Mouse (Mus musculus) kidney, embryonic 14.5 days (tissue): Measurements from ENCODE around the gene Asb12. TPM values are rescaled to one million over a fixed set of nuclear protein-coding genes. Genes with fewer than 3 reads are reported as not detected.
A peak's percentile ranks its signal among the peaks of the same experiment; 100 is the strongest.
"Not testable (repeated sequence)": the region's sequence is repeated elsewhere in the genome, so short reads cannot be mapped to it uniquely, and the experiment has no call there.

Experiments used
- ATAC-seq: fragments of 200-750 bp; cut with Nextera tagmentation; 2 replicates; pipeline ENCODE4 v1.8.0; 2017; ENCODE audit warnings: moderate number of reproducible peaks, mild to moderate bottlenecking, moderate TSS enrichment, moderate library complexity; ENCODE audit not compliant: low FRiP score, low TSS enrichment
- H3K27ac ChIP-seq: fragments of 300-500 bp; sonication (generic); 2 replicates; pipeline ENCODE4 v1.5.1; 2014; ENCODE audit warnings: low read depth, mild to moderate bottlenecking, low read length, moderate library complexity, mixed read lengths
- H3K27me3 ChIP-seq: fragments of 300-500 bp; sonication (generic); 2 replicates; pipeline ENCODE4 v1.6.1; 2014; ENCODE audit warnings: mild to moderate bottlenecking, low read length; ENCODE audit not compliant: control insufficient read depth, insufficient read depth
- H3K36me3 ChIP-seq: fragments of 300-500 bp; sonication (generic); 2 replicates; pipeline ENCODE4 v1.6.1; 2014; ENCODE audit warnings: low read length, mixed read lengths; ENCODE audit not compliant: control insufficient read depth, insufficient read depth
- H3K4me1 ChIP-seq: fragments of 300-500 bp; sonication (generic); 2 replicates; pipeline ENCODE4 v1.6.1; 2014; ENCODE audit warnings: low read length, mixed read lengths; ENCODE audit not compliant: control insufficient read depth, insufficient read depth
- H3K4me2 ChIP-seq: fragments of 300-500 bp; sonication (generic); replicated peaks from 2 replicates; pipeline ENCODE4 v1.6.1; 2014; ENCODE audit warnings: low read depth, mild to moderate bottlenecking, low read length
- H3K4me3 ChIP-seq: fragments of 300-500 bp; sonication (generic); 2 replicates; pipeline ENCODE4 v1.5.1; 2014; ENCODE audit warnings: mild to moderate bottlenecking, low read length
- H3K9ac ChIP-seq: fragments of 300-500 bp; sonication (generic); 2 replicates; pipeline ENCODE4 v1.6.1; 2014; ENCODE audit warnings: low read depth, mild to moderate bottlenecking, low read length, moderate library complexity
- H3K9me3 ChIP-seq: fragments of 300-500 bp; sonication (generic); 2 replicates; pipeline ENCODE4 v1.6.1; 2016; ENCODE audit warnings: low read length; ENCODE audit not compliant: control insufficient read depth
- WGBS: fragments of 180-500 bp; shearing (Covaris S2); extraction: QIAGEN DNeasy Blood & Tissue Kit; methylation state at CpG from one replicate; pipeline ENCODE4 v1.1.7; 2014; 5-methylcytosine and 5-hydroxymethylcytosine counted together
- polyA plus RNA-seq: library from polyadenylated mRNA; unstranded; fragments of >200 nt; fragmentation: Nextera tagmentation; extraction: Ambion mirVana; gene quantifications from 2 replicates; pipeline ENCODE4 v1.2.1, GENCODE M21; 2014

The Asb12 gene
- polyA plus RNA-seq: 0.28 TPM in 1 of 2 replicates, not detected in the other

- ATAC-seq: no peak
- H3K4me3 ChIP-seq: no peak within 1 kb of the TSS
- WGBS: 94% methylated on average over 2 of the region's 2 CpGs
Measured at GRCm38 (mm10) chrX:95557887-95558286, at the start of gene Asb12, which contains the start of gene Pfn5. Gene Asb12, minus strand, starts transcription at chrX:95557987. Gene Pfn5, plus strand, starts transcription at chrX:95558104.

GRCm38 (mm10) chrX:95600609-95601008 lies 42.8 kb upstream of the Asb12 start:
- no peaks in the 10 kb centered on the region for H3K4me1 ChIP-seq
- no peaks in the 10 kb centered on the region for H3K27me3 ChIP-seq
- no peak overlapping the region for H3K4me3 ChIP-seq
- WGBS: 80% methylated on average over 5 of the region's 5 CpGs
- no peaks in the 10 kb centered on the region for H3K9me3 ChIP-seq
- H3K27ac ChIP-seq: no peak overlapping the region
- no peak overlapping the region for H3K9ac ChIP-seq
- no peaks in the 10 kb centered on the region for H3K36me3 ChIP-seq
- H3K4me2 ChIP-seq: no peak overlapping the region
- no peak for ATAC-seq

More at GRCm38 (mm10) chrX:95557887-95558286, at the start of gene Asb12, which contains the start of gene Pfn5:
- H3K4me2 ChIP-seq: no peak within 1 kb of the TSS
- H3K36me3 ChIP-seq: no peaks in the 10 kb centered on the region
- no peak within 1 kb of the TSS for H3K9ac ChIP-seq
- H3K9me3 ChIP-seq: no peaks in the 10 kb centered on the region
- H3K4me1 ChIP-seq: no peaks in the 10 kb centered on the region
- H3K27ac ChIP-seq: no peak within 1 kb of the TSS
- no peaks in the 10 kb centered on the region for H3K27me3 ChIP-seq

GRCm38 (mm10) chrX:95554321-95554720 lies 3.5 kb downstream of the Asb12 start:
- Histone ChIP-seq H3K27me3 (no peaks in the 10 kb centered on the region), H3K27ac (no peak overlapping the region), H3K4me3 (no peak overlapping the region), H3K4me1 (no peaks in the 10 kb centered on the region), H3K4me2 (no peak overlapping the region), H3K9me3 (no peaks in the 10 kb centered on the region), H3K36me3 (no peaks in the 10 kb centered on the region), H3K9ac (no peak overlapping the region)
- WGBS: 79% methylated on average over 4 of the region's 4 CpGs
- no peak for ATAC-seq

- WGBS: 93% methylated on average over 2 of the region's 2 CpGs
- not testable (repeated sequence) for H3K27me3 ChIP-seq, H3K4me2 ChIP-seq, H3K9ac ChIP-seq, H3K36me3 ChIP-seq, H3K27ac ChIP-seq, H3K9me3 ChIP-seq, H3K4me1 ChIP-seq, ATAC-seq, H3K4me3 ChIP-seq
Measured at GRCm38 (mm10) chrX:95535493-95535892, 22.3 kb downstream of the Asb12 start.

GRCm38 (mm10) chrX:95525166-95525565 lies 32.6 kb downstream of the Asb12 start:
- H3K4me2 ChIP-seq: no peak overlapping the region
- no peak overlapping the region for H3K27ac ChIP-seq
- WGBS: 87% methylated on average over 2 of the region's 2 CpGs
- no peaks in the 10 kb centered on the region for H3K9me3 ChIP-seq
- no peaks in the 10 kb centered on the region for H3K4me1 ChIP-seq
- no peaks in the 10 kb centered on the region for H3K36me3 ChIP-seq
- no peaks in the 10 kb centered on the region for H3K27me3 ChIP-seq
- ATAC-seq: no peak
- no peak overlapping the region for H3K9ac ChIP-seq
- no peak overlapping the region for H3K4me3 ChIP-seq

GRCm38 (mm10) chrX:95523883-95524282 lies 33.9 kb downstream of the Asb12 start:
- H3K4me3 ChIP-seq: no peak overlapping the region
- H3K9ac ChIP-seq: no peak overlapping the region
- H3K27ac ChIP-seq: no peak overlapping the region
- H3K36me3 ChIP-seq: no peaks in the 10 kb centered on the region
- H3K4me1 ChIP-seq: no peaks in the 10 kb centered on the region
- H3K27me3 ChIP-seq: no peaks in the 10 kb centered on the region
- no peaks in the 10 kb centered on the region for H3K9me3 ChIP-seq
- no peak for ATAC-seq
- no peak overlapping the region for H3K4me2 ChIP-seq

- WGBS: 73% methylated on average over 3 of the region's 3 CpGs
- Histone ChIP-seq H3K4me2 (no peak overlapping the region), H3K9ac (no peak overlapping the region), H3K4me1 (no peaks in the 10 kb centered on the region), H3K4me3 (no peak overlapping the region), H3K36me3 (no peaks in the 10 kb centered on the region), H3K9me3 (no peaks in the 10 kb centered on the region), H3K27ac (no peak overlapping the region), H3K27me3 (no peaks in the 10 kb centered on the region)
- ATAC-seq: no peak
Measured at GRCm38 (mm10) chrX:95457166-95457565, 100.6 kb downstream of the Asb12 start.

- no peaks in the 10 kb centered on the region for H3K9me3 ChIP-seq
- no peaks in the 10 kb centered on the region for H3K4me1 ChIP-seq
- no peak overlapping the region for H3K4me3 ChIP-seq
- ATAC-seq: no peak
- H3K36me3 ChIP-seq: no peaks in the 10 kb centered on the region
- no peaks in the 10 kb centered on the region for H3K27me3 ChIP-seq
- no peak overlapping the region for H3K27ac ChIP-seq
- no peak overlapping the region for H3K4me2 ChIP-seq
- WGBS: 72% methylated on average over 2 of the region's 2 CpGs
- H3K9ac ChIP-seq: no peak overlapping the region
Measured at GRCm38 (mm10) chrX:95445866-95446265, 111.9 kb downstream of the Asb12 start.

GRCm38 (mm10) chrX:95445141-95445540 lies 112.6 kb downstream of the Asb12 start:
- Histone ChIP-seq H3K27me3 (no peaks in the 10 kb centered on the region), H3K4me1 (no peaks in the 10 kb centered on the region), H3K27ac (peak overlapping the region; percentile 51; the same call in 1 of the 2 replicates), H3K4me2 (peak overlapping the region; percentile 53), H3K9ac (no peak overlapping the region), H3K36me3 (no peaks in the 10 kb centered on the region), H3K9me3 (no peaks in the 10 kb centered on the region), H3K4me3 (peak overlapping the region; percentile 59)
- peak; percentile 37 for ATAC-seq
- 35% methylated on average over 3 of the region's 3 CpGs for WGBS
